Mouse (Mus musculus): ENCODE results near the gene Usp6nl. TPM values are rescaled to one million over a fixed set of nuclear protein-coding genes. Genes with fewer than 3 reads are reported as not detected.

The Usp6nl gene
- 4.6 and 5.9 TPM in 2 replicates for polyA plus RNA-seq (2015; fragmentation: Nextera tagmentation; extraction: Ambion mirVana)

GRCm38 (mm10) chr2:6322376-6322901, at the start of gene Usp6nl:
Gene Usp6nl (plus strand): TSS chr2:6322667.

Other genes with a start within 250 kb of the Usp6nl start
- 51.3 and 52.4 TPM in 2 replicates for gene Proser2, start 192.5 kb upstream of the Usp6nl start, polyA plus RNA-seq (2015; fragmentation: Nextera tagmentation; extraction: Ambion mirVana)
- 8.2 and 11.0 TPM in 2 replicates for gene Echdc3, start 109.6 kb upstream of the Usp6nl start, polyA plus RNA-seq (2015; fragmentation: Nextera tagmentation; extraction: Ambion mirVana)